Mouse (Mus musculus): ENCODE measurements around the gene Oas1d.

GRCm38 (mm10) chr5:120898307-120898706, 16.0 kb upstream of the Oas1d start:
- TF ChIP-seq EP300 (optimal IDR thresholded peaks at IDR 0.05), result no peak
- no peak for TF ChIP-seq CTCF (IDR thresholded peaks at IDR 0.05; ENCODE audit: low read depth)

Data from stomach, postnatal 0 days (tissue).